Mouse (Mus musculus): ENCODE results near the gene Atp11b.

The Atp11b gene

DNA sequence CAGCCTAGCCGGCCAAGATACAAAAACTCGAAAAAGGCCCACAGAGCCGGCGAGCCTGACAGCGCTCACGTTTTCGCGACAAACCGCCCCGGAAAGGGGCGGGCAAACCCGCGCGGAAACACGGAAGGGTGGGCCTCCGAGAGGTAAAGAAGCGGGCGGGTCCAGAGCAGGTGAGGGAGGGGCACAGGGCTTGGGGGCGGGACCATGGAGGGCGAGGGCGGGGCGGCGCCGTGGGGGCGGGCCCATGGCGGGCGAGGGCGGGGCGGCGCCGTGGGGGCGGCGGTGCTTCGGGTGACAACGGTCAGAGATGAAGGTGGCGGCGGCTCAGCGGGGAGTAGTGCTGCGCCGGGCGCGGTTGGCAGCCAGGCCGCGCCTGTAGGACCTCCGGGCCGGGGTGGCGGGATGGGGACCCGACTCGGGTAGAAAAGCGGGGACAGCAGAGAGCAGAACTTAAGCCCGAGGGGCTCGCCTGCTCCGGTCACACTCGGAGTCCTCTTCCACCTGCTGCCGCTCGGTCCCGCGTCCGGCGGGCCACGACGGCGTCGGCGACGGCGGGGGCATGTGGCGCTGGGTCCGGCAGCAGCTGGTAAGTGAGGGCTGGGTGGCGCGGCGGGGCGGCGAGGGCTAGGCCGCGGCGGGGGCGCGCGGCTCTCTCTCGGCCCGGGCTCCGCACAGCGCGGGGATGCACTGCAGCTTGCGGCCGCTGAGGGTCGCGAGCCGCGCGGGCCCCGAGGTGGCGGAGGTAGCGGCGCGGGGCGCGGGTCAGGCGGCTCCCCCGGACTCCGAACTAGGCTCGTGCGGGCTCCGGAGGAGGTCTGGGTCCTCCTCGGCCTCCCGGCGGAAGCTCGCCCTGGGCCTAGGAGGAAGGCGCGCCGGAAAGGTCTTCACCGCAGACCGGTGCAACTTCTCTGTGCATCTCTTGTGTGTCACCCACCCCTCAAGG is at the start of gene Atp11b:
Gene Atp11b (plus strand): TSS at position 282 of the 943 bp plus-strand sequence.
- DNase-seq = peak; percentile 83 to 91

DNA sequence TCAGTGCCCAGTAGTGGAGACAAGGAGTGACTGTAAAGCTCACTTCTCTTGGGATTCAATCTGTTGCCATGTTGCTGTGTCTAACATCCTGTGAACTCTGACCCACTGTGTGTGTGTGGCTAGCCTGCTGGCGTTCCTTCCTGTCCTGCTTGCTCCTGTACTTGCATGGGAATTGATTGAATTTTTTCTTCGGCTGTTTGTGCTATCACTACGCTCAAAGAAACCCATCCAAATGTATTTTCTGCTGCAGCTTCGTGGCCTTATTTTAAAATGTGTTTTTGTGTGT is 49.6 kb upstream of the Atp11b start:
- no peak for DNase-seq

DNA sequence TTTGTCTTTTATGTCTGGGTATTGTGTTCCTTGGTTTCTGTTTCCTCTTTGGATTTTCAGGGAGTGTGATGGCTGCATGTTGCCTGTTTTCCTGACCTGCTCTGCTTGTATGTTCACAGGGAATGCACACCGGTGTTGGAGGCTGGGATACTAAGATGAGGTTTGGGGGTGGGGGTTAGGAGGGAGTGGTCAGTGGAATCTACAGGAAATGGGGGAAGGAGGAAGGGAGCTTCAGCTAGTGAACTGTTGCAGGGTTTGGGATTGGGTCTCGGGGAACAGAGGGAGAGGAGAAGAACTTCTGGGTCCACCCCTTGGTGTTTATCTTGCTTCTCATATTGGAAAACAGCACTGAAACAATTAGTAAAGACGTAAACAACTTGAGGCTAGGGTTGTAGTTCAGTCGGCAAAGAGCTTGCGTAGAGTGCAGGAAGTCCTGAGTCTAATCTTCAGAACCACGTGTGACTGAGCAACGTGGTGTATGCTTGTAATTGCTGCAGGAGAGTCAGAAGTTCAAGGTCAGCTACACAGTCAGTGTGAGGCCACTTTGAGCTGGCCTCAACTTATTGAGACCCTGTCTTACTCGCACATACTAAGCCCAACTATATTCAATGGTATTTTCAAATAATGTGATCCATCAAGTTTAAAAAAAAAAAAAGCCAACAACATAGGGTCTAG is 34.2 kb upstream of the Atp11b start:
- DNase-seq = no peak

- no peak for DNase-seq
These were observed 33.1 kb upstream of the Atp11b start for GRCm38 (mm10) chr3:35720801-35721200.

DNA sequence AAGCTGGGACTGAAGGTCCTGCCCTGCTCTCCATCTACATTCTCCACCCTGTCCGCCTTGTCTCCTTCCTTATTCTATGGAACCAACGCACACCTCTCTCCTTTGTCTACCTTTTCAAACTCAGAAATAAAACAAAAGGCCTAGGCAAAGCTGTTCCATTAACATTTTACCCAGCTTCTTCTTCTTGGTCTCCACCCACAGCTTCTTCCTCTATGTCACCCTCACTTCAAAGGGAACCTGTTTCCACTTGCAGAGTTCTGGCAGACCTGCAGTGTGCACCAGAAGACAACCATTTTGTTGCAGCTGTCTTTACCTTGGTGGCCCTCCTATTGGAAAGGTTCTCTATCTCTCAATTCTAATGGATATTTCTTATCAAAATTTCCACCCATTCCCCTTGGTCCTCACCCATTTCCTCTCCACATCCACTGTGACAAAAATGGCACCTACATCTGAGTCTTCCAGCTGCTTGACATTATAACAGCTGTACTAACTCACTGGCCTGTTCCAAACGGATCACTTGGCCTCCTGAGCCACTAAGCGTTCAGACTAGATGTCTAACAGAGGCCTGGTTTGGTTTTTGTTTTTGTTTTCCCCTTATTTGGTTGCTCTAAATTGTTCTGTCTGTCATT is 32.0 kb upstream of the Atp11b start:
- DNase-seq = no peak

- DNase-seq = no peak
These were observed 31.1 kb upstream of the Atp11b start for GRCm38 (mm10) chr3:35722811-35723210.

DNA sequence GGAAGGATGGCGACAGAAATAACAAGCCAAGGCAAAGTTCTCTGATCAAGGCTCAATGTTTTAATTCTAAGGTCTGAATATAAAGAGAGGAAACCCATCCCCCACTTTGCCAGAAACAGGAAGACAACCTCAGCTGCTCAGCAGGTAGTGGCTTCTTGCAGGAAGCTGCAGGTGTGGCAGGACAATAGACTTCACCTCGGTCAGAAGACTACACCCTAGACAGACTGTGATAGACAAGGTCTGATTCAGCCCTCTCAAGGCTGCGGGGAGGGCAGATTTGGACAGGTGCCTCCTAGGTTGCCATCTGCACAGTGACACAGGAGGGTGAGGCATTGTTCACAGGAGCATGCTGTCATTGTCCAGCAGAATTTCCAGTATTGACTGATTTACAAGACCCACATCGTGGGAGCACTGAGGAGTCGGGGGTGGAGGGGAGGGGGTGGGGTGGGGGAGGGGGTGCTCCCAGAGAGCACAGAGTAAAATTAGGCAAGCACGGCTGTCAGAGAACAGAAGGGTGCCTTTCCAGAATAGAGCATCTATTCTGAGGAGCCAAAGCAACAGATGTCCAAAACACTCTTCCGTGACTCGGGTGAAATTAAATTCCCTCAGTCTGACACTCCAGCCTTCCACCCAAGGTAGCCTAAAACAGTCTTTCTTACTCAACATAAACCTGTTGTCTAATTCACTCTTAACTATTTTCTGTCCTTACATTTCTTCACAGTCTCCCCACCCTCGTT is 30.2 kb upstream of the Atp11b start:
- DNase-seq = no peak

DNA sequence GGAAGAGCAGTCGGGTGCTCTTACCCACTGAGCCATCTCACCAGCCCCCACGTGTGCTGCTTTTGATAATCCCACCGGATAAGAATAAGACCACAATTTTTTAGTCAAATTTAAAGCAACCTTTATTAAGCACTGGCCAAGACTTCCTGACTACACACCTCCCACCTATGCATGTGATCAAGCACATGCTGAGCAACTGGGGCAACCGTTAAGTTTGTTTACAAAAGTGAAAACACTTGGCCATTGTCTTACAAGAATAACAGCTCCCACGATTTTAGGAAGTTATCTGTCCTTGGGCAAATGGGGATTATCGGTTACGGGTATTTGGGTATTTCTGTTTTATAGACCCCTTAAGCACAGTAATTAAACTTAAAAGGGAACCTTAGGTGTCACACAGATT is 28.8 kb upstream of the Atp11b start:
- no peak for DNase-seq

GRCm38 (mm10) chr3:35726936-35727335 is 27.0 kb upstream of the Atp11b start:
- DNase-seq = no peak

DNA sequence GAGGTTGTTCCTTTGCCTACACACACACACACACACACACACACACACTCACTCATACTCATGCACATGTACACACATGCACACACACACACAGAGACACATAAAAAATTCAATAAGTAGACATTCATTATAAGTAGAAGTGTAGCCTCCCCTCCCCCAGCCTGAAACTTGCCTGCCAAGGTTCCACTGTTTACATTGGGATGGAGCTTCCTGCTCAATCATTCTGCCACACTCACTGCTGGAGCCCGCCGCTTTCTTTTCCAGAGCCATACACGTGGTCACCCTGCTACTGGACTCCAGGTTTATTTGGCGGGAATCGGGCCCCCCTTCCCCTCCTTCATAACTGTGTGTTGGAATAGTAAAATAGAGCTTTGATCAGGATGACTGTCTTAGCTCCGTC is 24.4 kb upstream of the Atp11b start:
- no peak for DNase-seq

DNA sequence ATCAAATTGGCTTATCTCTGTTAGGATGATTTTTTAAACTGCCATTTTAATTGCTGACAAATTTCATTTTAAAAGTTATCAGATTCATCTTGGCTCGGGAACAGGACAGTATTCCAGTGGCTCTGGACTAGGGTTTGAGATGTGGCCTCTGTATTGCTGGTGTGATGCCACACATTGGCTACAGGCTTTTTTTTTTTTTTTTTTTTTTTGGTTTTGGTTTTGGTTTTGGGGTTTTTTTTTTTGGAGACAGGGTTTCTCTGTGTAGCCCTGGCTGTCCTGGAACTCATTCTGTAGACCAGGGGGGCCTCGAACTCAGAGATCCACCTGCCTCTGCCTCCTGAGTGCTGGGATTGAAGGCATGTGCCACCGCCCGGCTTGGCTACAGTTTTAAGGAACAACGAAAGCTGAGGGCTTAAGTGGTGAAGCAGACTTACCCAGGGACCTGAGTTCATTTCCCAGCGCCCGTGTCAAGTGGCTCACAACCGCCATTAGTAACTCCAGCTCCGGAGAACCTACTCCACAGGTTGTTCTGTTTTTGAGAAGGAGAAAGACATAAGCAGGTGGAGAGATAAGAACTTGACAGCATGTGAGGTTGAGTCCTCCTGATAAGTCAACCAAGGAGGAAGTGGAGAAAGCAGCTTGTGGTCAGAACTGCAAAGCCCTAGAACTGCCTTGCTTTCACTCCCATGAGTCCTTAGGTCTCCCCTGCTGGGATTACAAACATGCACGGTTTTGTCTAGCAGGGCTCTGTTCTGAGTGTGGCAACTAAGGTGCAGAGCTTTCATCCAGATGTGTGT is 21.7 kb upstream of the Atp11b start:
- DNase-seq = no peak

DNA sequence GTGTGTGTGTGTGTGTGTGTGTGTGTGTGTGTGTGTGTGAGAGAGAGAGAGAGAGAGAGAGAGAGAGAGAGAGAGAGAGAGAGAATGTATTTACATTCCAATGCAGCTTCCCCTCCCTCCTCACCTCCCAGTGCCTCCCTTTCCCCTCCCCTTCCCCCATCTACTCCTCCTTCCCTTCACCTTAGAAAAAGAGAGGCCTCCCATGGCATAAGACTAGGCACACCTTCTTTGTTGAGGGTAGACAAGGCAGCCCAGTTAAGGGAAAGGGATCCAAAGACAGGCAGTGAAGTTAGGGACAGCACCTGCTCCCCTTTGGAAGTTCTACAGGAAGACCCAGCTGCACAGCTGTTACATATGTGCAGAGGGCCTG is 21.1 kb upstream of the Atp11b start:
- no peak for DNase-seq

DNA sequence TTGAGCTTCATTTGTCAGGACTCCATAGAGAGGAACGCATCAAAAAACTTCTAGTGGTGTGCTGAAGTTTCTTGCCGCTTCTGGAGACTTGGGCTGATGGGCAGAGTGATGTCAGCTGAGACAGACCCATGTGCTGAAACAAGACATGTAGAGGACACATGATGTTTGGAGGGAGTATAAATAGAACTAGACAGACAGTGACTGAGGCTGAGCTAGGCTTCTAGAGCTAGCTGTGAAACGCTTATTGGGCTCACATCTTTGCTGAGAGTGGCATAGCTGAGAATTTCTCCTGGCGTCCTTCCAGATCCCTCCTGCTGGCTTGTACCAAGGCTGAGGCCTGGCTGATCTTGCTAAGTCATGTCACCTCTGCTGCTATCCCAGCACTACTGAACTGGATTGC is 19.4 kb upstream of the Atp11b start:
- peak in 1 of 2 experiments; percentile 29 for DNase-seq

DNA sequence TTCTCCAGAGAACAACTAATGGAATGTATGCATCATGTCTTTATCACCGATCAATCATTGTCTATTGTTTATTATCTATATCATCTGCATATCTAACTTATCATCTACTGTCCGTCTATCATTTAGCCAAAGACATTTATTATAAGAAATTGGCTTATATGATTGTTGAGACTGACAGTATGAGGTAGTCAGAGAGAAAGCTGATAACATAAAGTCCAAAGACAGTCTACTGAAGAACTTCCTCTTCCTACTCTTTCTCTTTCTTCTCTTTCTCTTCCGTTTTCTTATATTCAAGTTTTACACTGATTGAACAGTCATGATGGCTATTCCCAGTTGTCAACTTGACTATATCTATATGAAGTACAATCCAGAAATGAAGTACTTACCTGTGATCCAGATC is 15.8 kb upstream of the Atp11b start:
- DNase-seq = no peak

- peak; percentile 55 to 64 for DNase-seq
These were observed 8.9 kb upstream of the Atp11b start for GRCm38 (mm10) chr3:35745010-35745409.

DNA sequence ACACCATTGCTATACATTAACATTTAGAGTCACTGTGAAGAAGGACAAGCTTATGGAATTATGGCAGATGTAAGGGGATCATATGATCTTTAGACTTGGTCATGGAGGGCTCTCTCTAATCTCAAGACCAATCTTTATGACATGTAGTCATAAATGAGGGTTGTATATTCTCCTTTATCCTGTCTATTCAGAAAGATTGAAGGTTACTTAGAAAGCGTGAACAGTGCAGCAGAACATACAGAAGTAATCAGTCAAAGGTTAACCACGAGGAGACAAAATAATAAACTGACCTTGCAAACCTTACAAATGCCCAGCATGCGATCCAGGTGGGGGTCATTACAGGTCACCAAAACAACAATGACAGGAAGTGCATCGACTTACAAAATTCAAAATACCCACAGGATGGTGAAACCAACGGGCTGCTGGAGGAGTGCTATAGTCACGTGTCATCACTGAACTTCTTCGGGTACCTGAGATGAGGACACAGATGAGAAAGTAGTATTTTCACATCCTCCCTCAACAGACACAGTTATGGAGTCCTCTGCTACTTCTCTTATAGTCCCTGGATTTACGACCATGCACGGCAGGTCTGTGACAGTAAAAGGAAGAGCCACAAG is 7.0 kb upstream of the Atp11b start:
- DNase-seq = no peak

GRCm38 (mm10) chr3:35750286-35750685 is 3.6 kb upstream of the Atp11b start:
- DNase-seq = peak in 1 of 2 experiments; percentile 10

- no peak for DNase-seq
These were observed 2.2 kb upstream of the Atp11b start for GRCm38 (mm10) chr3:35751724-35752123.

DNA sequence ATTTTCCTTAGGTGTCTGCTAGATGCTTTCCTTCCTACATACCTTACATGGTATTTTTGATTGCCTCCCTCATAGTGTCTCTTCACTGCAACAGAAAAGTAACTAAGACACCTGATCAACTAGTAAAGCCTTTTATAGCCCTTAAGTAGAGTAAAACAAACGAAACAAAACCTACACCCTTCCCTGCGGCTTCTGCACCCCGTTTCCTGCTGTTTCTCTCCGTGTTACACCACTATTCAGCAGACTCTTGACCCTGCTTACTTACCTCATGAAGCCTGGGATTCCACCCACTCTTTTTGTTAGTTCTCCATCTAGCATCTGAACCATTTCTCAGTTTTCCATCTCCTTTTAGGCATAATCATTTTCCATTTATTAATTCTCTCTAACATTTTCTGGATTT is 8.8 kb downstream of the Atp11b start:
- no peak for DNase-seq

DNA sequence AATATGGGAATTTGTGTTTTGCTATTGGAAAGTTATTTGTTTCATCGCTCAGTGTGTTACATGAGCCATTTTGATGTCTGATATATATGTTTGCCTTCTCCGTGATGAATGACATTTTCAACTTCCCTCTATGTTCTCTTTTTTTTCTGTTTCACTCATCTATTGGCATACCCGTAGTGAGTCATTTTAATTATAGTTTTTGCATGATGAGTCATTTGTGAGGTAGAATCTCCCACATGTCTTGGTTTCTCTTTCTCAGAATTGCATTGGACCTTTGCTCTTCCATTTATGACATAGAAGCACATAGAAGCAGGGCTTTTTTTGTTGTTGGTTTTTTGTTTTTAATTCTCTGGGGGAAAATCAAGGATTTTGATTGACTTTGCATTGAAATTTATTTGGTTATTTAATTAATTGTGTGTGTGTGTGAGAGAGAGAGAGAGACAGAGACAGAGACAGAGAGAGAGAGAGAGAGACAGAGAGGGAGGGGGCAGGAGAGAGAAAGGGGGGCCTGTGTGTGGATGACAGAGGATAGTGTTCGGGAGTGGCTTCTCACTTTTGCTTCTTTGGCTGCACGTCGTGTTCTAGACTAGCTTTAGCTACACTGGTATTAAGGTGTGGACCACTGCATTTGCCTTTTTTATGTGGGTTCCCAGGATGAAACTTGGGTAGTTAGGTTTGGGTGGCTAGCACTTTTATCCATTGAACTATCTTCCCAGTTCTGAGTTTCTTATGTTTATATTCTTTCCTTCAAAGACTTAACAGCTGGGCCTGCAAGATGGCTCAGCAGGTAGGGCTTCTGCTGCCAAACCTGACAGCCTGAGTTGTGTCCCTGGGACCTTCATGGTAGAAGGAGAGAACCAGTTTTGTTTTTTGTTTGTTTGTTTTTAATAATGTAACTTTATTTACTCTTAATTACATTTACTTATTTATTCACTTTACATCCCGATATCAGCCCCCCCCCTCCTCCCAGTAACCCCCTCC is 11.0 kb downstream of the Atp11b start:
- DNase-seq = no peak

DNA sequence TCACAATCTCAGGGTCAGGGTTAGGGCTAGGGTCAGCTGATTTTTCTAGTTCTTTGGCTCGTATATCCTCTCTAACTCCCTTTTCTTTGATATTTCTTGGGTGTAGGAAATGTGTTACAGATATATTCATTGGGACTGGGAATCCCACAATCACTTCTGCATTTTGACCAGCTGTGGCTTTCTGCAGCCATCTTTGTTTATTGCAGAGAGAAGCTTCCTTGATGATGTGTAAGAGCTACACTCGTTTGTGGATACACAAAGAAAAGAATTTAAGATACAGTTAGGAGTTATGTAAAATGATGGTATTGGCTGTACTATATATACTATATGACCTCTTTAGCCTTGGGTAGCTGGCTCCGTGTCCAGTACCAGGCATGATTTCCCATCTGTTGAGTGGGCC is 25.8 kb downstream of the Atp11b start:
- no peak for DNase-seq
